Mouse (Mus musculus) CH12.LX (cell line): ENCODE results near the gene Swt1. TPM values are rescaled to one million over a fixed set of nuclear protein-coding genes. Genes with fewer than 3 reads are reported as not detected.

Source experiments
- DNase-seq: peaks from one replicate; pipeline ENCODE4 v3.0.0-alpha.2; 2013; ENCODE audit errors: extremely low read depth
- H3K27ac ChIP-seq: 2 replicates; pipeline ENCODE4 v1.5.1; 2012; ENCODE audit warnings: low read depth, mild to moderate bottlenecking, control low read depth, moderate library complexity; ENCODE audit not compliant: insufficient read depth
- H3K27me3 ChIP-seq: replicated peaks from 2 replicates; pipeline ENCODE3; 2012; ENCODE audit warnings: inconsistent platforms
- H3K36me3 ChIP-seq, 2 experiments: replicated peaks in 1 of 2; 2 replicates each; pipeline versions ENCODE3 to v1.6.1; 2012; ENCODE audit warnings: inconsistent platforms in 1 of 2, low read length in 1 of 2, mild to moderate bottlenecking in 1 of 2, mixed read lengths in 1 of 2, moderate library complexity in 1 of 2; ENCODE audit not compliant: control insufficient read depth in 1 of 2, insufficient read depth in 1 of 2
- H3K4me1 ChIP-seq, 2 experiments: 2 replicates each; pipeline ENCODE4 v1.6.1; 2012; ENCODE audit warnings: inconsistent platforms in 1 of 2, moderate library complexity in 1 of 2; ENCODE audit not compliant: insufficient read depth in 2 of 2, control insufficient read depth in 1 of 2
- H3K4me2 ChIP-seq: 2 replicates; pipeline ENCODE4 v1.6.1; 2012; ENCODE audit warnings: low read depth, mild to moderate bottlenecking, control low read depth; ENCODE audit not compliant: poor library complexity, insufficient read depth, severe bottlenecking
- H3K4me3 ChIP-seq, 3 experiments: fragments of 150-350 bp in 1 of 3; sonication (generic) in 1 of 3; replicated peaks in 1 of 3; 2 replicates each; pipeline versions ENCODE3 to v1.5.1; 2011 to 2012; ENCODE audit warnings: low read depth in 2 of 3, low read length in 2 of 3, mild to moderate bottlenecking in 2 of 3, moderate library complexity in 2 of 3, control low read depth in 1 of 3, improper control_type of control experiment in 1 of 3, inconsistent platforms in 1 of 3, mixed read lengths in 1 of 3; ENCODE audit not compliant: poor library complexity in 1 of 3
- H3K79me2 ChIP-seq: replicated peaks from 2 replicates; pipeline ENCODE4 v1.6.1; 2012; ENCODE audit warnings: mild to moderate bottlenecking, moderate library complexity; ENCODE audit not compliant: control insufficient read depth, poor library complexity, insufficient read depth, severe bottlenecking; ENCODE audit errors: extremely low read depth
- H3K9ac ChIP-seq: 2 replicates; pipeline ENCODE4 v1.6.1; 2012; ENCODE audit warnings: low read depth, mild to moderate bottlenecking, control low read depth, moderate library complexity; ENCODE audit not compliant: insufficient read depth
- H3K9me3 ChIP-seq: replicated peaks from 2 replicates; pipeline ENCODE3; 2012; ENCODE audit warnings: low read length, inconsistent platforms, mixed read lengths
- BHLHE40 ChIP-seq: IDR thresholded peaks from 2 replicates; pipeline ENCODE4 v1.6.1; 2011; ENCODE audit warnings: mild to moderate bottlenecking, low read depth, low read length, improper control_type of control experiment
- CHD2 ChIP-seq: IDR thresholded peaks from 2 replicates; pipeline ENCODE4 v1.6.1; 2011; ENCODE audit warnings: low read length, improper control_type of control experiment
- ETS1 ChIP-seq: conservative IDR thresholded peaks from 2 replicates; pipeline ENCODE4 v1.6.1; 2012; ENCODE audit warnings: low read depth, mild to moderate bottlenecking, inconsistent platforms, low read length, improper control_type of control experiment, moderate library complexity
- HCFC1 ChIP-seq: IDR thresholded peaks from 2 replicates; pipeline ENCODE4 v1.6.1; 2012; ENCODE audit warnings: low read depth, mild to moderate bottlenecking, inconsistent platforms, low read length, improper control_type of control experiment
- IRF4 ChIP-seq: IDR thresholded peaks from 2 replicates; pipeline ENCODE4 v1.6.1; 2014; ENCODE audit warnings: low read depth, mild to moderate bottlenecking, inconsistent platforms, low read length, improper control_type of control experiment
- KAT2A ChIP-seq: IDR thresholded peaks from 2 replicates; pipeline ENCODE4 v1.6.1; 2012; ENCODE audit warnings: low read length, improper control_type of control experiment, inconsistent platforms; ENCODE audit not compliant: insufficient replicate concordance
- MAFK ChIP-seq: IDR thresholded peaks from 2 replicates; pipeline ENCODE4 v1.6.1; 2011; ENCODE audit warnings: low read length, improper control_type of control experiment; ENCODE audit not compliant: insufficient replicate concordance
- MEF2A ChIP-seq: IDR thresholded peaks from 2 replicates; pipeline ENCODE4 v1.6.1; 2014; ENCODE audit warnings: low read depth, mild to moderate bottlenecking, inconsistent platforms, low read length, improper control_type of control experiment, borderline replicate concordance
- MXI1 ChIP-seq: IDR thresholded peaks from 2 replicates; pipeline ENCODE4 v1.6.1; 2011; ENCODE audit warnings: mild to moderate bottlenecking, low read depth, low read length, improper control_type of control experiment
- MYC ChIP-seq: IDR thresholded peaks from 2 replicates; pipeline ENCODE4 v1.6.1; 2011; ENCODE audit warnings: low read depth, mild to moderate bottlenecking, improper control_type of control experiment, low read length
- NELFE ChIP-seq: IDR thresholded peaks from 2 replicates; pipeline ENCODE4 v1.6.1; 2011; ENCODE audit warnings: low read depth, low read length, improper control_type of control experiment
- PAX5 ChIP-seq: IDR thresholded peaks from 2 replicates; pipeline ENCODE4 v1.6.1; 2012; ENCODE audit warnings: low read length, inconsistent platforms, mixed read lengths
- POLR2AphosphoS2 ChIP-seq: IDR thresholded peaks from 2 replicates; pipeline ENCODE4 v1.6.1; 2011; ENCODE audit warnings: low read depth, low read length, improper control_type of control experiment
- SMC3 ChIP-seq: IDR thresholded peaks from 2 replicates; pipeline ENCODE4 v1.6.1; 2011; ENCODE audit warnings: low read depth, low read length, improper control_type of control experiment
- ZKSCAN1 ChIP-seq: IDR thresholded peaks from 2 replicates; pipeline ENCODE4 v1.6.1; 2012; ENCODE audit warnings: low read depth, inconsistent platforms, low read length, improper control_type of control experiment, borderline replicate concordance
- dilution Hi-C: fragments of 300-500 bp; cut with MboI; formaldehyde crosslinking; loops from 2 replicates; pipeline ENCODE4 v1.14.3; 2020; ENCODE audit warnings: low sequenced_read_pairs; ENCODE audit not compliant: extremely low pct_unique_long_range_greater_than_20kb, extremely low pct_ligation_motif_present
- in situ Hi-C: fragments of 300-500 bp; cut with MboI; formaldehyde crosslinking; loops from 3 replicates; pipeline ENCODE4 v1.14.3; 2019; ENCODE audit warnings: low sequenced_read_pairs, low pct_ligation_motif_present, low pct_unique_long_range_greater_than_20kb, mixed read lengths
- polyA plus RNA-seq: library from polyadenylated mRNA; unstranded; fragments of >175 nt; gene quantifications from 2 replicates; pipeline ENCODE4 v1.2.1, GENCODE M21; 2012; ENCODE audit warnings: low read depth; ENCODE audit not compliant: insufficient read length
- total RNA-seq, 2 experiments: library from RNA; depleted of rRNA; stranded (reverse); fragments of 300-350 nt in 1 of 2; fragments of >200 nt in 1 of 2; gene quantifications; 2 replicates each; pipeline ENCODE4 v1.2.3; 2012 to 2014

Swt1 gene
- total and polyA plus RNA-seq, 3 experiments = 8.0 to 19.6 (median 14.8) TPM

- Histone ChIP-seq H3K9ac (peak overlapping the region; percentile 88), H3K4me3 (peak overlapping the region; percentile 48 to 84 (median 60)), H3K4me1 (peaks cover 3 to 43% of the 10 kb centered on the region in 2 experiments; a peak in 3 of 4 replicates)
- dilution Hi-C loops = no loop called here
- TF ChIP-seq IRF4 (0 out of 2 replicates have a peak, but pooled peaks have one; percentile 4), MXI1 (peak; percentile 36; the same call in 1 of the 2 replicates), BHLHE40 (peak; percentile 50; the same call in 1 of the 2 replicates), SMC3 (no peak), MYC (0 out of 2 replicates have a peak, but pooled peaks have one; percentile 24)
- TF ChIP-seq, all 38 proteins: peak for 4
- no peak overlapping the region for H3K27ac ChIP-seq
- peaks cover 0 to 2% of the 10 kb centered on the region in 2 experiments for H3K36me3 ChIP-seq
- DNase-seq = peak; percentile 18
- no peaks in the 10 kb centered on the region for H3K27me3 ChIP-seq
- peak overlapping the region; percentile 57 for H3K4me2 ChIP-seq
- H3K79me2 ChIP-seq = peaks cover 31% of the 10 kb centered on the region
- H3K9me3 ChIP-seq = no peaks in the 10 kb centered on the region
- in situ Hi-C loops = loop anchor here (5.0 to 10.0 kb wide), 2 partner anchors 91 to 258 kb away; no protein-coding TSS in a partner anchor
These were observed 85.3 kb downstream of the Swt1 start for GRCm38 (mm10) chr1:151342968-151343367.

GRCm38 (mm10) chr1:151342311-151342710, 85.9 kb downstream of the Swt1 start:
- peak overlapping the region in 2 of 3 experiments; percentile 60 to 84 for H3K4me3 ChIP-seq
- dilution Hi-C loops (no loop called here), in situ Hi-C loops (loop anchor here (5.0 to 10.0 kb wide), 2 partner anchors 90 to 258 kb away; no protein-coding TSS in a partner anchor)
- peaks cover 3 to 44% of the 10 kb centered on the region in 2 experiments; a peak in 3 of 4 replicates for H3K4me1 ChIP-seq
- H3K36me3 ChIP-seq = peaks cover 0 to 2% of the 10 kb centered on the region in 2 experiments
- DNase-seq = no peak
- H3K9me3 ChIP-seq = no peaks in the 10 kb centered on the region
- H3K9ac ChIP-seq = peak overlapping the region; percentile 88; the same call in 1 of the 2 replicates
- H3K27ac ChIP-seq = no peak overlapping the region
- TF ChIP-seq MAFK (no peak), POLR2AphosphoS2 (no peak), CHD2 (no peak), MYC (no peak), ETS1 (no peak), HCFC1 (no peak), PAX5 (no peak), ZKSCAN1 (no peak), NELFE (no peak), KAT2A (no peak), MXI1 (no peak), MEF2A (no peak)
- peaks cover 28% of the 10 kb centered on the region for H3K79me2 ChIP-seq
- H3K4me2 ChIP-seq = no peak overlapping the region
- H3K27me3 ChIP-seq = no peaks in the 10 kb centered on the region
